Mouse (Mus musculus): ENCODE measurements around the gene Apln. TPM values are rescaled to one million over a fixed set of nuclear protein-coding genes. Genes with fewer than 3 reads are reported as not detected.

The Apln gene
- total and polyA plus RNA-seq, 3 experiments: 0.08 TPM; not detected in 2

DNA sequence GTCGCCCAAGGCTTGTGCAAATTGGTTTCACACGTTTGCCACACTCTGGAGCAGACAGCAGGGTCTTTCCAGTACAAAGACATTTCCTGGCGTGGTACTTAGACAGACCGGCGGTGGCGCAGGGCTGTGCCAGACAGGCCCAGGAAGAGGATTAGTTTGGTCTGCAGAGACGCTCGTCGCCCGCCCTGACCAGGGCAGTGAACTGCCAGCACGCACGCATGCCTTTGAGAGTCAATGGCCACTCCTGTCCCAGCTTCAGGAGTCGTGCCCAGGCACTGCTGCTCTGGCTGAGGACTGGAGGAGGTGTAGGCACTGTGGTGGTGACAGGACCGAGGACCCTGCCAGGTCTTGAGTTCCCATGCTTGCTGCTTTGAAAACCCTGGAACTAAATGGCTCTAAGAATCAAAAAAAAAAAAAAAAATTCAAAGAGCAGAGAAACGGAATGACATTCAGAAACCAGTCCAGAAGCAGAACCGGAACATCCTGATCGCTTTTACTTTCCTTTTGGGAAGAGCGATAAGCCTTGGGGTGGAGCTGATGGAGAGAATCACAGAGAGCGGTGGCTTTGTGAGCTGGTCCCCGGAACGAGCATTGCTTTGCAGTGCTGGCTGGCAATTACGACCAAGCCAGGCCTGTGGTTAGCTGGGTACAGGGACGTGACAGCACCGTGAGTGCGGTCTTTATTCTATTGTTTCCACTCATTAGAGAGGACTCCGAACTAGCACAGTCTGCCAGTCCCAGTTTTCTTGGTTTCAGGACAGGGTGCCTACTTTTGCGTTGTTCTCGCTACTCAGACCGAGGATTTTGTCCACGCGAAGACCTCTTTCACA is 19.7 kb upstream of the Apln start:
- no peak overlapping the region for H3K27ac ChIP-seq (ENCODE audit: control insufficient read depth, low read depth, low read length)
- no peaks in the 10 kb centered on the region for H3K4me1 ChIP-seq (ENCODE audit: control insufficient read depth in 1 of 2, insufficient read depth in 2 of 2, low read length in 2 of 2)
- no peaks in the 10 kb centered on the region; a peak in 2 of 4 replicates for H3K27me3 ChIP-seq (ENCODE audit: control insufficient read depth in 1 of 2, insufficient read depth in 2 of 2, low read length in 2 of 2)
- no peak for DNase-seq (ENCODE audit: low read depth, low spot score)
- no peaks in the 10 kb centered on the region for H3K36me3 ChIP-seq (ENCODE audit: control insufficient read depth in 1 of 2, insufficient read depth in 2 of 2, low read length in 2 of 2)
- TF ChIP-seq MAX (IDR thresholded peaks at IDR 0.05; ENCODE audit: low read length) (no peak), MEF2A (IDR thresholded peaks at IDR 0.05; ENCODE audit: extremely low read depth, insufficient replicate concordance, low read depth, low read length, poor library complexity, severe bottlenecking) (no peak), MYB (IDR thresholded peaks at IDR 0.05; ENCODE audit: low read depth, low read length) (no peak), RAD21 (IDR thresholded peaks at IDR 0.05; ENCODE audit: low read depth, low read length) (no peak), MAFK (IDR thresholded peaks at IDR 0.05; ENCODE audit: borderline replicate concordance, low read depth, low read length) (no peak), USF1 (IDR thresholded peaks at IDR 0.05; ENCODE audit: low read depth, low read length) (no peak), NELFE (IDR thresholded peaks at IDR 0.05; ENCODE audit: low read depth, low read length) (no peak)
- no peak overlapping the region for H3K4me3 ChIP-seq (ENCODE audit: control insufficient read depth in 1 of 2, insufficient read depth in 1 of 2, low read depth in 2 of 2, low read length in 2 of 2)
- H3K9ac ChIP-seq (ENCODE audit: control insufficient read depth, low read depth, low read length, poor library complexity, severe bottlenecking): no peak overlapping the region
- H3K79me2 ChIP-seq (ENCODE audit: control insufficient read depth, insufficient read depth, low read length, poor library complexity): no peaks in the 10 kb centered on the region
- H3K9me3 ChIP-seq (replicated peaks; ENCODE audit: insufficient read depth, low read length): no peaks in the 10 kb centered on the region

GRCm38 (mm10) chrX:48053743-48054142 is 19.1 kb upstream of the Apln start:
- Histone ChIP-seq H3K27ac (ENCODE audit: control insufficient read depth, low read depth, low read length) (no peak overlapping the region), H3K27me3 (ENCODE audit: control insufficient read depth in 1 of 2, insufficient read depth in 2 of 2, low read length in 2 of 2) (no peaks in the 10 kb centered on the region; a peak in 2 of 4 replicates), H3K79me2 (ENCODE audit: control insufficient read depth, insufficient read depth, low read length, poor library complexity) (no peaks in the 10 kb centered on the region), H3K4me3 (ENCODE audit: control insufficient read depth in 1 of 2, insufficient read depth in 1 of 2, low read depth in 2 of 2, low read length in 2 of 2) (no peak overlapping the region), H3K36me3 (ENCODE audit: control insufficient read depth in 1 of 2, insufficient read depth in 2 of 2, low read length in 2 of 2) (no peaks in the 10 kb centered on the region), H3K9me3 (replicated peaks; ENCODE audit: insufficient read depth, low read length) (no peaks in the 10 kb centered on the region), H3K4me1 (ENCODE audit: control insufficient read depth in 1 of 2, insufficient read depth in 2 of 2, low read length in 2 of 2) (no peaks in the 10 kb centered on the region), H3K9ac (ENCODE audit: control insufficient read depth, low read depth, low read length, poor library complexity, severe bottlenecking) (no peak overlapping the region)
- TF ChIP-seq USF1 (IDR thresholded peaks at IDR 0.05; ENCODE audit: low read depth, low read length): no peak
- no peak for TF ChIP-seq RAD21 (IDR thresholded peaks at IDR 0.05; ENCODE audit: low read depth, low read length)
- DNase-seq (ENCODE audit: low read depth, low spot score): no peak

- Histone ChIP-seq H3K79me2 (ENCODE audit: control insufficient read depth, insufficient read depth, low read length, poor library complexity) (no peaks in the 10 kb centered on the region), H3K9ac (ENCODE audit: control insufficient read depth, low read depth, low read length, poor library complexity, severe bottlenecking) (no peak overlapping the region), H3K27me3 (ENCODE audit: control insufficient read depth in 1 of 2, insufficient read depth in 2 of 2, low read length in 2 of 2) (no peaks in the 10 kb centered on the region; a peak in 3 of 4 replicates), H3K4me3 (ENCODE audit: control insufficient read depth in 1 of 2, insufficient read depth in 1 of 2, low read depth in 2 of 2, low read length in 2 of 2) (no peak overlapping the region), H3K36me3 (ENCODE audit: control insufficient read depth in 1 of 2, insufficient read depth in 2 of 2, low read length in 2 of 2) (no peaks in the 10 kb centered on the region), H3K9me3 (replicated peaks; ENCODE audit: insufficient read depth, low read length) (no peaks in the 10 kb centered on the region), H3K27ac (ENCODE audit: control insufficient read depth, low read depth, low read length) (no peak overlapping the region), H3K4me1 (ENCODE audit: control insufficient read depth in 1 of 2, insufficient read depth in 2 of 2, low read length in 2 of 2) (no peaks in the 10 kb centered on the region)
- no peak for DNase-seq (ENCODE audit: low read depth, low spot score)
- TF ChIP-seq ZKSCAN1 (IDR thresholded peaks at IDR 0.05; ENCODE audit: low read depth, low read length) (no peak), POLR2A (IDR thresholded peaks at IDR 0.05; ENCODE audit: control insufficient read depth in 1 of 2, insufficient read depth in 1 of 2, low read depth in 1 of 2, low read length in 2 of 2, poor library complexity in 1 of 2) (no peak), KAT2A (conservative IDR thresholded peaks at IDR 0.05; ENCODE audit: low read depth, low read length) (no peak), POLR2AphosphoS5 (IDR thresholded peaks at IDR 0.05; ENCODE audit: borderline replicate concordance, low read depth, low read length) (no peak), NELFE (IDR thresholded peaks at IDR 0.05; ENCODE audit: low read depth, low read length) (no peak), ZC3H11A (IDR thresholded peaks at IDR 0.05; ENCODE audit: low read depth, low read length) (no peak), BHLHE40 (IDR thresholded peaks at IDR 0.05; ENCODE audit: borderline replicate concordance, low read depth, low read length) (no peak), MYC (IDR thresholded peaks at IDR 0.05; ENCODE audit: low read depth, low read length) (no peak), E2F4 (IDR thresholded peaks at IDR 0.05; ENCODE audit: borderline replicate concordance, low read depth, low read length) (no peak), GABPA (IDR thresholded peaks at IDR 0.05; ENCODE audit: low read depth, low read length) (no peak), SMC3 (IDR thresholded peaks at IDR 0.05; ENCODE audit: low read depth, low read length) (no peak), USF2 (IDR thresholded peaks at IDR 0.05; ENCODE audit: borderline replicate concordance in 1 of 2, insufficient read depth in 1 of 2, low read depth in 1 of 2, low read length in 2 of 2) (no peak), MAZ (IDR thresholded peaks at IDR 0.05; ENCODE audit: low read depth, low read length) (no peak), JUND (IDR thresholded peaks at IDR 0.05; ENCODE audit: low read depth, low read length) (no peak)
Observed at GRCm38 (mm10) chrX:48046315-48046714, 11.7 kb upstream of the Apln start.
